Mouse (Mus musculus): ENCODE measurements around the gene Tle2. TPM values are rescaled to one million over a fixed set of nuclear protein-coding genes. Genes with fewer than 3 reads are reported as not detected.

The Tle2 gene
- polyA plus RNA-seq (2014; fragmentation: Illumina TruSeq; extraction: RNeasy Lipid Tissue Mini Kit (QIAGEN cat#74804); ENCODE audit: low read depth, low replicate concordance): 45.0 TPM

DNA sequence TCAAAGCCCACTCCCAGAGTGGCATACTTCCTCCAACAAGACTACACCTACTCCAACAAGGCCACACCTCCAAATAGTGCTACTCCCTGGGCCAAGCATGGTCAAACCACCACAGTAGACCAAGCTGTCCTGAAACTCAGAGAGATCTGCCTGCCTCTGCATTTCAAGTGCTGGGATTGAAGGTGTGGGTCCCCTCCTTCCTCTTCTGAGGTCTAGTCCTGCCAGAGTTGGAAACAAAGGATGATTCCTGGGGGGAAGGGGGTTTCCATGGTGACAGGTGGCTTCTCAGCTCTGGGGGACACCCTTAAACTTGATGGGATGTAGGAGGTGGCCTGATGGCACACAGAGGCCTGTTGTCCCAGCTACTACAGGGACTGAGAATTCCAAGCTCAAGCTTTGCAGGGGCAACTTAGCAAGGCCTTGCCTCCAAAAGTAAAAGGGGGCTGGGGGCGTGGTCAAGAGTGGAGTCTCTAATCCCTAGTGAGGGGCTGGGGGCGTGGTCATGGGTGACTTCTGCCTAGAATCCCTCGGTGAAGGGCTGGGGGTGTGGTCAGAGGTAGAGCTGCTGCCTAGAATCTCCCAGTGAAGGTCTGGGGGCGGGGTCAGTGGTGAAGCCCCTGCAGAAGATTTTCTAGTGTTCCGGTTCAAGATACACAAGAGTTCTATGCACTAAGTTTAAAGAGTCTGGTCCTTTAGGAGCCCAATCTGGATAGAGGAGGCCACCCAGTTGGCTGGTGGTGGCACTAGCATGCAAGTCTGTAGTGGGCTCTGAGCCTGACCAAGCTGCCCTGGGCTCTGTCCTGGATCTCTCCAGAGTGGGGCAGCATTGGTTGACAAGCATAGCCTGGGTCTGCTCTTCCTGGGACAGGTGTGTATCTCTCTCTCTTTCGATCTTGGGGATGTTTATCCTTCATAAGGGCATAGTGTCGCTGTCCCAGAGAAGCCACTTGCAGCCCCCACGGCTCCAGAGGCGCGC is at the start of gene Tle2:
Gene Tle2, plus strand, starts transcription at position 481 of the 976 bp plus-strand sequence.

GRCm38 (mm10) chr10:81545161-81545747 is 29.1 kb upstream of the Tle2 start, which contains the start of gene Gna11:
Gene Gna11, minus strand, starts transcription at chr10:81545190.

DNA sequence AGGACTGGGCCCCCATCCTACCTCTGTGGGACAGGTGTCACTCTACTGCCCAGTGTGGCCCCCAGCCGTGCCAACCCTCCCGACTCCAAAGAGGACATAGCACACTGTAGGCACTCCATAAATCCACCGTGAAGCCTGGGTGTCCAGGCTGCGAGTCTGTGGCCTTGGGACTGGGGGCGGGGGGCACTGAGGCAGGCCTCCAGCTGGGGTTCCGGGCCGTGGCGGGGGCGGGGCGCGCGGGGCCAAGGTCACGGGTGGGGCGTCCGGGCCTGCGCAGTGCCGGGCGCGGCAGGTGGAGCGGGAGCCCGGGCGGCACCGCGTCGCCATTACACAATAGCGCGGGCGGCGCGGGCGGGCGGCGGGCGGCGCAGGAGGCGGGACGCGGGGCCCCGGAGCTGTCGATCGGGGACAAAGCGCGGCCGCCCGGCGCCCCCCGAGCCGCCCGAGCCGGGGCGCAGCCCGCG is 15.2 kb upstream of the Tle2 start, which contains the start of gene Aes:
Gene Aes, plus strand, starts transcription at position 326 of the 464 bp plus-strand sequence.

GRCm38 (mm10) chr10:81600738-81601203 is 26.4 kb downstream of the Tle2 start, which contains the start of gene Tle6:
Gene Tle6, minus strand, starts transcription at chr10:81601073.

DNA sequence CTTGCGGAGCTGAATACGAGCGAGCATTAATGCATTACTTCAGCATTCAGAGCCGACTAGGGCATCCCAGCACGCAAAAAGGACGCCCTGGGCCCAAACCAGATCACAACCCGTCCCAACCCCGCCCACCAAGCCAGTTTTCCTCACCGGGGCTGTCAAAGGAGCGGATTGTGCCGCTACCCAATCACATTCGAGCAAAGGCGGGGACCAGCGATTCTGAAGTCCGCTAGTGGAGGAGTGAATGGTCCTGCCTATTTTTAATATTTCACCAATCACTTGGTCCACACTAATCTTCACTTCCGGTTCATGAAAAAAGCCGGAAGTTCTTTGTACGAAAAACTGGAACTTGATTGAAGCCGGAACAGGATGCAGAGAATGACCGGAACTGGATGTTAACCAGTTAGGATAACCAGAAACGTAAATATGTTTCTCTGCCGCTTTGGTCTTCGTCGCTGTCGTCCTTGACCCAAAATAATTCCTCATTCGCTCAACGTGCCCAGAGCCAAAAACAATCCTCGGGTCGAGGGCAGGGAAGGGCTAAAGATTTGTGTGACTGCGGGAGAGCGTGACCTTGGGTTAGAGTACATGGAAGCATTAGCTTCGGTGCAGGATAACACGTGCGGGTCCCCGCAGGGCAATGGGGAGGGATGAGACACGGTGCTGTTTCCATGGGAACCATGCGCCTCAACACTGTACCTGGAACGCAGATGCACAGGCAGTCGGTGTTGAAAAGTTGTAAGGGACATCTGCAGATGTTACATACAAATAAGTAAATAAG is 31.8 kb downstream of the Tle2 start, which contains the start of gene BC025920:
Gene BC025920, plus strand, starts transcription at position 297 of the 778 bp plus-strand sequence.

DNA sequence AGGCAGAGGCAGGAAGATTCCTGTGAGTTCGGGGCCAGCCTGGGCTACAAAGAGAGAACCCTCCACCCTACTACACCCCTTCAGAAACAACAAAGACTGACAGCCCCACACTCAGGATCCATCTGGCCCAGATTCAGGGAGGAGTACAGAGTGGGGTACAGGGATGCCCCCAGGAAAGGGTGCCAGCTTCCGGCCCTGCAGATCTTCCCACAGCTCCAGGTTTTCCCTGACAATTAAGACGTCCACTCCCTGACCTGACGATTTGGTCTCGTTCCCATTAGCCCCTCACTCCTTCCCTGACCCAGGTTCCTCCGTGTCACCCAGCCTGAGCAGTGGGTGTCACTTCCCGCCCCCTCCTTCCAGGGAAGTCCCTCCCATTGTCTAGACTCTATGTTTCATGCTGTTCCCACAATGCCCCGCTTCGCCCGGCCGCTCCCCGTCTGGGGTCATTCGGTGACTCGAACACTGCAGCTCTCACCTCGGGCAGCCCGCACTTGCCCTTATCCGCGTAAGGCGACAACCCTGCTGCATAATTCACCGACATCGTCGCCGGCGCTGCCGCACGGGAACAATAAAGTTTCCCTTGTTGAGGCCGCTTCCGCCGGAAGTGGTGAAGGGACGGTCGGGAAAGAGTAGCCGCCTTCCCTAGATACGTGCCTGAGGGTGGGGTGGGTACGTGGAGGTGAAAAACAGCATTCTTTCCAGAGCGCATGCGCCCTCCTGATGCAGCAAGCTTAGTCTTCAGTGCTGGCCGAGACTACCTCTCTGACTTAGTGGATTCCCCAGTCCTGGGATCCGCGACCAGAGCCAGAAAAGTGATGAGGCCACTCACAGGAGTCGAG is 52.9 kb downstream of the Tle2 start, which contains the start of gene Sirt6:
Gene Sirt6, minus strand, starts transcription at position 804 of the 842 bp plus-strand sequence.

GRCm38 (mm10) chr10:81628390-81628789 is 54.0 kb downstream of the Tle2 start, which contains the start of gene Ankrd24:
Gene Ankrd24, plus strand, starts transcription at chr10:81628540.

Other genes starting within 250 kb of the Tle2 start
- gene Tbxa2r, start 245.8 kb upstream of the Tle2 start, polyA plus RNA-seq (2014; fragmentation: Illumina TruSeq; extraction: RNeasy Lipid Tissue Mini Kit (QIAGEN cat#74804); ENCODE audit: low read depth, low replicate concordance): 2.7 TPM
- gene Gipc3, start 231.3 kb upstream of the Tle2 start, polyA plus RNA-seq (2014; fragmentation: Illumina TruSeq; extraction: RNeasy Lipid Tissue Mini Kit (QIAGEN cat#74804); ENCODE audit: low read depth, low replicate concordance): 1.1 TPM
- gene Hmg20b, start 224.1 kb upstream of the Tle2 start, polyA plus RNA-seq (2014; fragmentation: Illumina TruSeq; extraction: RNeasy Lipid Tissue Mini Kit (QIAGEN cat#74804); ENCODE audit: low read depth, low replicate concordance): 63.1 TPM
- 22.3 TPM for gene Mfsd12, start 217.1 kb upstream of the Tle2 start, polyA plus RNA-seq (2014; fragmentation: Illumina TruSeq; extraction: RNeasy Lipid Tissue Mini Kit (QIAGEN cat#74804); ENCODE audit: low read depth, low replicate concordance)
- gene 4930404N11Rik, start 208.7 kb upstream of the Tle2 start, polyA plus RNA-seq (2014; fragmentation: Illumina TruSeq; extraction: RNeasy Lipid Tissue Mini Kit (QIAGEN cat#74804); ENCODE audit: low read depth, low replicate concordance): 2.1 TPM
- 22.5 TPM for gene Fzr1, start 196.0 kb upstream of the Tle2 start, polyA plus RNA-seq (2014; fragmentation: Illumina TruSeq; extraction: RNeasy Lipid Tissue Mini Kit (QIAGEN cat#74804); ENCODE audit: low read depth, low replicate concordance)
- gene Dohh, start 190.1 kb upstream of the Tle2 start, polyA plus RNA-seq (2014; fragmentation: Illumina TruSeq; extraction: RNeasy Lipid Tissue Mini Kit (QIAGEN cat#74804); ENCODE audit: low read depth, low replicate concordance): 66.8 TPM
- gene Gm48551, start 190.1 kb upstream of the Tle2 start, polyA plus RNA-seq (2014; fragmentation: Illumina TruSeq; extraction: RNeasy Lipid Tissue Mini Kit (QIAGEN cat#74804); ENCODE audit: low read depth, low replicate concordance): 2.8 TPM
- 1.7 TPM for gene Gm48552, start 185.6 kb upstream of the Tle2 start, polyA plus RNA-seq (2014; fragmentation: Illumina TruSeq; extraction: RNeasy Lipid Tissue Mini Kit (QIAGEN cat#74804); ENCODE audit: low read depth, low replicate concordance)
- gene Smim24, start 181.5 kb upstream of the Tle2 start, polyA plus RNA-seq (2014; fragmentation: Illumina TruSeq; extraction: RNeasy Lipid Tissue Mini Kit (QIAGEN cat#74804); ENCODE audit: low read depth, low replicate concordance): 53.6 TPM
- gene Nfic, start 118.9 kb upstream of the Tle2 start, polyA plus RNA-seq (2014; fragmentation: Illumina TruSeq; extraction: RNeasy Lipid Tissue Mini Kit (QIAGEN cat#74804); ENCODE audit: low read depth, low replicate concordance): 48.7 TPM
- gene Celf5, start 91.9 kb upstream of the Tle2 start, polyA plus RNA-seq (2014; fragmentation: Illumina TruSeq; extraction: RNeasy Lipid Tissue Mini Kit (QIAGEN cat#74804); ENCODE audit: low read depth, low replicate concordance): 1.2 TPM
- 50.8 TPM for gene Ncln, start 78.2 kb upstream of the Tle2 start, polyA plus RNA-seq (2014; fragmentation: Illumina TruSeq; extraction: RNeasy Lipid Tissue Mini Kit (QIAGEN cat#74804); ENCODE audit: low read depth, low replicate concordance)
- gene S1pr4, start 74.4 kb upstream of the Tle2 start, polyA plus RNA-seq (2014; fragmentation: Illumina TruSeq; extraction: RNeasy Lipid Tissue Mini Kit (QIAGEN cat#74804); ENCODE audit: low read depth, low replicate concordance): 0.93 TPM
- gene Gna15, start 50.3 kb upstream of the Tle2 start, polyA plus RNA-seq (2014; fragmentation: Illumina TruSeq; extraction: RNeasy Lipid Tissue Mini Kit (QIAGEN cat#74804); ENCODE audit: low read depth, low replicate concordance): 2.9 TPM
- gene Gna11, start 29.4 kb upstream of the Tle2 start, polyA plus RNA-seq (2014; fragmentation: Illumina TruSeq; extraction: RNeasy Lipid Tissue Mini Kit (QIAGEN cat#74804); ENCODE audit: low read depth, low replicate concordance): 118 TPM
- 286 TPM for gene Aes, start 15.1 kb upstream of the Tle2 start, polyA plus RNA-seq (2014; fragmentation: Illumina TruSeq; extraction: RNeasy Lipid Tissue Mini Kit (QIAGEN cat#74804); ENCODE audit: low read depth, low replicate concordance)
- 15.3 TPM for gene Tle6, start 26.5 kb downstream of the Tle2 start, polyA plus RNA-seq (2014; fragmentation: Illumina TruSeq; extraction: RNeasy Lipid Tissue Mini Kit (QIAGEN cat#74804); ENCODE audit: low read depth, low replicate concordance)
- 3.6 TPM for gene BC025920, start 31.7 kb downstream of the Tle2 start, polyA plus RNA-seq (2014; fragmentation: Illumina TruSeq; extraction: RNeasy Lipid Tissue Mini Kit (QIAGEN cat#74804); ENCODE audit: low read depth, low replicate concordance)
- 18.6 TPM for gene Sirt6, start 53.2 kb downstream of the Tle2 start, polyA plus RNA-seq (2014; fragmentation: Illumina TruSeq; extraction: RNeasy Lipid Tissue Mini Kit (QIAGEN cat#74804); ENCODE audit: low read depth, low replicate concordance)
- 21.9 TPM for gene Ankrd24, start 54.0 kb downstream of the Tle2 start, polyA plus RNA-seq (2014; fragmentation: Illumina TruSeq; extraction: RNeasy Lipid Tissue Mini Kit (QIAGEN cat#74804); ENCODE audit: low read depth, low replicate concordance)
- gene Gm10778, start 74.5 kb downstream of the Tle2 start, polyA plus RNA-seq (2014; fragmentation: Illumina TruSeq; extraction: RNeasy Lipid Tissue Mini Kit (QIAGEN cat#74804); ENCODE audit: low read depth, low replicate concordance): 3.5 TPM
- gene Zfp433, start 130.3 kb downstream of the Tle2 start, polyA plus RNA-seq (2014; fragmentation: Illumina TruSeq; extraction: RNeasy Lipid Tissue Mini Kit (QIAGEN cat#74804); ENCODE audit: low read depth, low replicate concordance): 4.7 TPM
- 4.1 TPM for gene Gm3055, start 196.6 kb downstream of the Tle2 start, polyA plus RNA-seq (2014; fragmentation: Illumina TruSeq; extraction: RNeasy Lipid Tissue Mini Kit (QIAGEN cat#74804); ENCODE audit: low read depth, low replicate concordance)
- gene Gm4767, start 237.6 kb downstream of the Tle2 start, polyA plus RNA-seq (2014; fragmentation: Illumina TruSeq; extraction: RNeasy Lipid Tissue Mini Kit (QIAGEN cat#74804); ENCODE audit: low read depth, low replicate concordance): 1.2 TPM

Measured in adipose tissue, adult 10 weeks (tissue).